Mouse (Mus musculus) testis, postnatal 14 days (tissue): ENCODE measurements around the gene Atxn7.
A peak's percentile ranks its signal among the peaks of the same experiment; 100 is the strongest.

Source experiments
- DNase-seq: peaks from one replicate; pipeline ENCODE4 v3.0.0; 2021; ENCODE audit warnings: low spot score

Gene Atxn7

DNA sequence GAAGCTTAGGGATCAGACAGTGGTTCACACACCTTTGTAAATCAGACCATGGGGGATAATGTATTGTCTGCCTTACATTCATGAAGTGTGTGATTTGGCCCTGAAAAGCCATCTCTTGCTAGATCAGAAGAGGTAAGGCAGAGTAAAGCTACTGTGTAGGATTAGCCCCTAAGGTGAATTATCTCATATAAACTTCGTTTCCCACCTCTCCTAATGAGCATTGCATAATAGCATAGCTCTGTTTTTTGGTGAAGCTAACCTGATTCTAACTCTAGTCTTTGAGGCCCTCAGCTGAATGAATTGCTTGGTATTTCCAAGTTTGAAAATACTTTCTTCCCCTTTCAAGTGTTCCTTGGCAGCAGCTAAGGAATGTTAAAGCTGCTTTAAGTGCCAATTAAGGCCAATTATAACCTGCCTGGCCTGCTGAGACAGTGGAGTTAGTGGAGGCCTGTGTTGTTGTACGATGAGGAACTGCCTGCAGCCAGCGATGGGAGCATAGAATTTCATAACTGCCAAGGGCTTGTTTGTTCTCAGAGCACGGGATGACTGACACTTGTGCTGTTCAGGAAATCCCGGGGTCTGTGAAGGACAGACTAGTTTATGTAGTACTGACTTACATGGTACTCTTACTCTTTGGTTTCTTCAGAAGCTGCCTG lies 103.4 kb downstream of the Atxn7 start:
- no peak for DNase-seq

DNA sequence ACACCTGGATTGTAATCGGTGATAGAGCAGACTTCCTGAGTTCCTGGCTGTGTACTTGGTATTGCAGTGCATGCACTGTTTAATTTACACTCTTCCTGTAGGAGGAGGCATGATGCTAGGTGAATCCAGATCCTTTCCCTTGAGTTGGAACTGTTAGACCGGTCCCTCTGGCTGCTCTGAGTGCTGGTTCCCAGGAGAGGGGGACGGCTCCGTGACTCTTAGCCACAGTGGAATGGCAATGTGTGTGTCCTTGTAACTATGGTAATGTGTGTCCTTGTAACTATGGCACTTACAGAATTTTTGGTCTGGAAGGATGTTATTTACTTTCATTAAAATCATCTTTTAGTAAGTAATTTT lies 103.9 kb downstream of the Atxn7 start:
- no peak for DNase-seq

DNA sequence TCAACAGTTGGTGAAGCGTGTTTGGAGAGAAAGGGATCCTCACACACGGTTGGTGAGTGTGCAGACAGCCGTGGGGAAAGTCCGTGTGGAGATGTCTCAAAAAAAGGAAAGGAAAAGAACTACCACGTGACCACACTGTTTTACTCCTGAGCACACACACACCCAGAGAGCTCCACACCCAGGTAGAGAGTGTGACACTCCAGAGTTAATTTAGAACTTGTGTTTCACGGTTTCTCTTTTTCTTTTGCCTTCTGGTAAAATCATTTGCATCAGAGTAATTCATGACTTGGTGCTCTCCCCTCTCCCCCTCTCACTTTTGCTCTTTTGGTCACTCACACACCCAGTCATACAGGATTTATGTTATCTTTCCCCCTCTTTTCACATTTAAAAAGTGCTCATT lies 105.0 kb downstream of the Atxn7 start:
- no peak for DNase-seq

DNA sequence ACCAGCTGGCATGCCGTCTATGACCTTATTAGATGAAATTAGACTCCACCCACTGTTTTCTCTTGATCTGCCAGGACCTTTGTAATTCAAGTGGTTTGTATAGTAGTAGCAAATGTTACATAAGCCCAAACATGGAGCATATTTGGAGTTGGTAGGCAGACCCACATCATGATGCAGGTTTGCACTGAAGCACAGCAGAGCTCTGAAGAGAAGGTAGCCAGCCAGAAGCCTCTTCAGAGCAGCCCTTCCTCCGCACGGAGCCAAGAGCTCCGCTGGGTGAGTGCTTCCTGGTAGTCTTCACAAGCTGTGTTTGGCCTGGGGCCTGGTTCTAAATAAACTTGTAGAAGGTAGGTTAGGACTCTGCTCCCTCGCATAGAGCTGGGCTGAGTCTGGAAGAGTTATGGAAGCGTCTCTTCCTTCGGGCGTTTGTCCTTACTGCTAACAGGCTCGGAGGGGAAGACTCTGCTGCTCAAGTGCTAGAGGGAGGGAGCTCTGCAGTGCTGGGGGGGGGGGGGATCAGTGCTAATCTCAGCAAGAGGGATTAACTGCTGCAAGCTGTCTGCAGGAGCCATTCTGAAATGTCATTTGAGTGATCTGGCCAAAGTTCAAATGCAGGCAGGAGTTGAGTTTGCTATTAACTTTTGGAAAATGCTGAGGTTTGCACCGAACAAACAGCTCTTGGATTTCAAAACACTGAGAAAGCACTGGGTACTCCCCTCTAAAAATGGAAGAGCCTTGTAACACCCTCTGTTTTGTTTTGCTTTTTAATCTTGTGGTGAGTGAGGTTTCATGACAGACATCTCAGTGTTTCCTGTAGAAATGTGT lies 106.6 kb downstream of the Atxn7 start:
- DNase-seq = no peak

DNA sequence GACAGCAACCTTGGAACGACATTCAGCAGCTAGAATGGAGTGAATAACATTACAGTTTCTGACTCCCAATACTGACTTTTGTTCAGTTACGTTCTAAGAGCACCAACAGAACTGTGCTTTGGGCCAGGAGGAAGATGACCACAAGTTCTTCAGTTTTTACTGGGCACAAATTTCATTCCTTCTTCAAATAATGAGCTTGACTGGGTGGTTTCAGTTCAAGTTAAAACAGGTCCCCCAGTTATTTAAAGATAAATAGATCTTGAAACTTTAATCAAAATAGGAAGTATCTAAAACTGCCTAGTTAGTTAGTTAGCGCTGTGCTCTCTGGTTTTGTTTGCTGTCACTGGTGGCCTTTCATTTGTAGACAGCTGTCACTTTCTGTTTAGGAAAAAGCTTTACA lies 107.3 kb downstream of the Atxn7 start:
- no peak for DNase-seq

DNA sequence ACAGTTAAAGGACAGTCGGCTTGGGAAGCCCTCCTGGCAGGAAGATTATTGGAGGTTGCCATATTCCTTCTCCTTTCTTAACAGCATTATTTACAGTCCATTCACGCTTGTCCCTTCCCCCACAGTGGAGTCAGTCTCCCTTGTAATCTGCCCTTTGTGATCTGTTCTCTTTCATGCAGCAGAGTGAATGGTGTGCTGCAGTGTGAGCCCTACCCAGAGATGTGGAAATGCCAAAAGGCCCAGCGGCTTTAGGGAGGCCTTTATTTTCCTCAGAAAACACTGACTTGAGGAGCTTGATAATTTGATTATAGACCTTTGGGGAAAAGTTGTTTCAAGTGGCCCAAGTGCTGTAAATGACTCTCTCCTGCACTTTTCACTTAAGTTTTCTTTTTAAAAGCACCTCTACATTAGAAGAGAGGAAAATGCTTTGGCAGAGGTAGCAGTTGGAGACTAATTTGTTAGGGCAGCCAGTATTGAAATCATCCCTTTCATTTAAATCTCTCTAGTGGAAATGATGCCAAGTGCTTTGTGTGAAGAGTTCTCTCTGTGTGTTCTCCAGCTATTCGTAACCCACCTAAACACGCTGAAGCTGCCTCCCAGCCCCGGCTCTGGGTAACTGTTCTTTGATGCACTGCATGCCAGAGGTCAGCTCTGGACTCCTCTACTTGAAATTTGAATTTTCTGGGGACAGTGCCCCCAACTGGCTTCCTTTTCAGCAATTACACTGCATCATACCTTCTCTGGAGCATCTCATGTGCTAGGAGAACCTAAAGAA lies 109.5 kb downstream of the Atxn7 start:
- no peak for DNase-seq

DNA sequence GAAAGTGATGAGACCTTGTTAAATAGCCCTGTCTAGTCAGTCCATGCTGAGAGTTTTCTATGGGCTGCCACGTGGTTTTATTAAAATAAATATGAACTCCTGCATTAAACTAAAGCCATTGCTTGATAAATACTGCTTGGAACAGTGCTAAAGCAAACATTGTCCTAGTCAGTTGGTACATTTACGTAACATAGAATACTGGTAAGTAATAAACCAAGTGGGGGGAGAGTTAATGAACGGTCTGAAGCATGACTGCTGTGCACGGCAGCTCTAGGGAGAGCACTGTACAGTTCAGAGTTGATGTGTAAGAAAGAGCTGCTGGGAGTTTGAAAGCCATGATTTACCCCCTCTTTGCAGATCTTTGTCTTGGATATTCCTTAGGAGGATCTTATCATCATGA lies 110.2 kb downstream of the Atxn7 start:
- DNase-seq = no peak

DNA sequence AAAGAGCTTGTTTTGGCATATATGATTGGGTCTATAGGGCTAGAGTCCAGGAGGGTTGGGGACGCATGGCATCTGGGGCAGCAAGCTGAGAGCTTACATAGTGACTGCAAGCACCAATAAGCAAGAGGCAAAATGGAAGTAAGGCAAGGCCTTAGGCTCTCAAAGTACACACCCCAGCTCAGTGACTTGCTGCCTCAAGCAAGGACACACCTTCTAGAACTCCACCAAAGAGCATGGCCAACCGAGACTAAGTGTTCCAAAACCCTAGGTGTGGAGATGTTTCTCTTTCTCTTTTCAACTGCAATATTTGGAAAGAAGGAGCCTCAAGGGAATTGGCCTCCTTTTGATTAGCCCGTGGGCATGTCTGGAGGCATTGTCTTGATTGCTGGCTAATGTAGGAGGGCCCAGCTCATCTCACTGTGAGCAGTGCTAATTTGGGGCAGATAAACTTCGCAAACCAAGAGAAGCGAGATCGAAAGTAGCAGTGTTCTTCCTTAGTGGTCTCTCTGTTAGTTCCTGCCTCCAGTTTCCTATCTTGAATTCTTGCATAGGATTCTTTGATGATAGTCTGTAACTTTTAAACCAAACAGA lies 119.5 kb downstream of the Atxn7 start:
- no peak for DNase-seq

DNA sequence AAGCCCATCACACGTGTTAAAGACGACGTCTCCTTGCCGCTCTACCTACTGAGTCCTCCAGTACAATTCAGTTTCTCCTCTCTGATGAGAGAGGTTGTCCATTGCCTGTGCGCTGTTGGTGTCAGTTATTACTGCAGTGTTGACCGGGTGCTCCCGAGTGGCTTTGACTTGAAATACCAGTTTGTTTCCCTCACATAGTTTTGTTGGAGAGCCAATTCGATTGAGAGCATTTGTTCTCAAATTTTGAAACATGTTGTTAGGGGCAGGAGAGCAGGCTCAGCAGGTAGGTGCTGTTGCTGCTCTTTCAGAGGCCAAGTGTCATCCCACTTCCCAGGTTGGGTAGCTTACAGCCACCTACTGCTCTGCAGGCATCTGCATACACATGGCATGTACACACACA lies 122.6 kb downstream of the Atxn7 start:
- no peak for DNase-seq

DNA sequence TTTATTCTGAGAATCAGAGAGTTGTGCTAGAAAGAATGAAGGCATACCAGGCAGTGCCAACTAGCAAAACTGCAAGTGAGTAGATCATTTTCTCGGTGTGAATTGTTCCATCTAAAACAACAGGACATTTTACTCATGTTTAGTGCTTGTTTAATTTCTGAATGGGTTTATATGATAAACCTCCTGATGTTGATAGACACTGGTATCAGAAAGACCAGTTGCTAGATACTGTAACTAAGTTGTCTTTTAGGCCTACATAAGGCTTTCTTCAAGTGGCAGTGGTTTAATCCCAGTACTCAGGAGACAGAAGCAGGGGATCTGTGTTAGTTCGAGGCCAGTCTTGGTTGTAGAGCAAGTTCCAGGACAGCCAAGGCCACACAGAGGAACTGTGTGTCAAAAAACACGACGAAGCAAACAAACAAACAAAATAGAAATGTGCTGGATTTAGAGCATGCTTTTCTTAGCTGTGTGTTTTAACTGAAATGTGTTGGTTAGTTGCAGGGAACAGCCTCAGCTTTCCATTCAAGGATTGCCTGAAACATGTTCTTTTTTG lies 125.5 kb downstream of the Atxn7 start:
- no peak for DNase-seq

DNA sequence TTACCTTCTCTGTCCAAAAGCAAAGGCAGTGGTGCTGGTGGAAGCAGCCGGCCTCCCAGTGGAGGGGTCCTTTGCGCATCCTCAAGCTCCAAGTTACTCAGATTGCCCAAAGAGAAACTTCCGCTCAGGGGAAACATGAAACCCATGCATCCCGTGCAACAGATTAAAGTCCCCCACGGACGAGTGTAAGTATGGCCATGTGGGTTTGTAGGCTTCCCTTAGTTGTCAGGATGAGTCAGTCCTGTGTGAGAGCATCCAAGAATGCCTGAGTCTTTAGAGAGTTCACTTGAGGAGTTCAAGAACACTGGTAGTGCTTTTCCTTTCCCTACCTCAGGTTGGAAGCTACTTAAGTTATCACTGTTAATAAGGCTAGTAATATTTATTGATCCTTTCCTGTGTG lies 126.1 kb downstream of the Atxn7 start:
- DNase-seq = no peak

DNA sequence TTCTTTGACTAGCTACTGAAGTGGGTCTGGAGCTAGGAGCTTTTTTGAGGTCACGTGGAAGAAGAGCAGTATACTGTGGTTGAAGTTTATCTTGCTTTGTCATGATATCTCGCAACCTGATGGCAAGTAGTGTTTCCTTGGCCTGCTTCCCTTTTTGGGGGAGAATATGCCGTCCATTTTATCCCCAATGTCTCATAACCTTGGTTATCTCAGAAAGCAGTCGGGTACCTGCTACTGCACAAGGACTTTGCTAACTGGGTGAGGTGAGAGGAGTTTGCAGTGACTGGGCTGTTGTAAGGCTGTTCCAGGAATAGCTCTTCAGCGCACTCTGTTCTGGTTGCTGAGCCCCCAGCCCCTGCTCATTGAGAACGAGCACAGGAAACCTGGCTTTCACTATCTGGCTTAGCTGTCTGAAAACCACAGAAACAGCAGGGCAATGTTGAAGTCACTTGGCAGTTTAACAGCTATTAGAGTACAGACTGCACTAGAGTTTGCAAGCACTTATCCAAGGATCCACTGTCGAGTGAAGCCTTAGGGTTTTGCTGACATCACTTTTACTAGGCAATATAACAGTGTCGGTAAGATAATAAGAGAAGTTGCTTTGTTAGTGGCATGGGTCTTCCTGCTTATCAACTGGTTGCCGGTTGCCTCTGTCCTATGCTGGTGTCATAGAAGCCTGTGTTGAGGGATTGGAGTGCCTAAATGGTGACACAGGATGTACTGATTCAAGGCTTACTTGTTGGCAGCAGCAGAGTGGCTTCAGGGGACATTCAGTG lies 127.0 kb downstream of the Atxn7 start:
- no peak for DNase-seq

DNA sequence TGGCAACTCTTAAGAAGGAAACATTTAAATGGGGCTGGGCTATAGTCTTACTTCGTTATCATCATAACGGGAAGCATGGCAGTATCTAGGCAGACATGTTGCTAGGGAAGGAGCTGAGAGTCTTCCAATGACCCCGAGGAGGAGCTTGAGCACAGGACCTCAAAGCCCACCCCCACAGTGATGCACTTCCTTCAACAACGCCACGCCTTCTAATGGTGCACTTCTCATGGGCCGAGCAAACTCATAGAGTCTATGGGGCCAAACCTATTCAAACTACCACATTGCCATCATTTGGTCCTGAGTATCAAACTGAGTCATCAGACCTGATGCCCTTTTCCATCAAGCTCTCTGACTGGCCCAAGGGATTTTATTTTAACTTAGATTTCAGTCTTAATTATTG lies 129.3 kb downstream of the Atxn7 start:
- no peak for DNase-seq

DNA sequence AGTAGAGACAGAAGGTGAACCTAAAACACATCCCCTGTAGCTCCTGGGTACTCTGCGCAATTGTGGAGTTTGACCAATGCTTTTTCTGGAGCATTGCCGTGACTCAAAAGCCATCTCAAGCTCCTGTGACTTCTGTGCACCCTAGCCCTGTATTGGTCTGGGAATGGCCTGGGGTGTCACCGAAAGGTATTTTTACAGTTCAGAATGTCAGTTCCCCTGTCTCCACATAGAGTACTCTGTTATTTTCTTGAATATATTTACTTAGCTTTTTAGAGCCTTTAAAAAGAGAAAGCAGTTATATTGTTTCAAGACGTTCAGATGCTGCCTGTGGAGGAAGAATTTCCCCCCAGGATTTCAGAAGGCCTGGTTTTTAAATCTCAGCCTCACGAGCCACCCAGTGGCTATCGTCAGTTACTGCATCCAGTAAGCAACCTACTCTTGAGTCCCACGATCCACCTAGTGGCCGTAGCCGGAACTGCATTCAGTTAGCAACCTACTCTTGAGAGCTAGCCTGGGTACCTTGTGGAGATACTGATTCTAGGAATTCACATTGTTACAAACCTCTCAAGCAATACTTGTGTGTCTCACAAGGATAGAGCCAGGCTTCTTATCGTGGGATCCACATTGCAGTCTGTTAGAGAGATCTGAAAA lies 137.2 kb downstream of the Atxn7 start:
- peak; percentile 83 for DNase-seq

DNA sequence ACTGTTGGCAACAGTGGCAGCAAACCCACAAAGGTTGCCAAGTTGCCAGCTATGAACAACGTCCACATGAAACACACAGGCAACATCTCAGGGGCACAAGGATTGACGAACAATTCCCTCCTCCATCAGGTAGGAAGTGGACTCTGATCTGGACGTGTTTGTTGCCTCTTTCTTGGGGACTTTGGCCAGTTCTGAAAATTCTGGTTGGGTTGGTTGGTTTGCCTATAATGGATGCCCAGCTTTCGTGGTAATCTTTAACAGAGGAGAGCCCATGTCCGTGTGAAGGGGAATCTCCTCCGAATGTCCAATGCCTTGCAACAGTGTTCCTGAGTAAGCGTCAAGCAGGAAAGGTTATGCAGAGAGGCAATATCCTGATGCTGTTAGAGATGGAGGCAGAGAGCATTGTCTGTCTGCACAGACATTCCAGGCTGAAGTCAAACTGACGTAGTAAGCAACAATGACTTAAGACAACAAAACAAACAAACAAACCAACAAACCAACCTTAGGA lies 139.6 kb downstream of the Atxn7 start:
- no peak for DNase-seq

DNA sequence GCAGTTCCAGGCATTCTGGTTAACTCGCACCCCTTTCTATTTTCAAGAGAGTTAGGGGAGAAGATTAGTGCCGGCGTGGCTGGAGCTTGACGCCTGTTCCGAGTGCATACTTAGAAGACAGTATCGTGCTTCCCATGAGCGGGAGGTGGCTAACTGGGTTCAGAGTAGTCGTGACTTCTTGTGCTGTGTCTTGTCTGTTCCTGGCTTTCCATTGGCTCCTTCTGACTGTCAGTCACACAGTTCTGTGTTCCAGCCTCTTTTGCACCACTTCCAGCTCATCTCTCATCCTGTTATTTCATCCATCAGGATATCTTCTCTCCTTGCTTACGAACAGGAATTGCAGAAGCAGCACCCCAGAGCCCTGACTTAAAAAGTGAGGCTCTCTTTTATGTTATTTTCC lies 140.1 kb downstream of the Atxn7 start:
- DNase-seq = no peak

DNA sequence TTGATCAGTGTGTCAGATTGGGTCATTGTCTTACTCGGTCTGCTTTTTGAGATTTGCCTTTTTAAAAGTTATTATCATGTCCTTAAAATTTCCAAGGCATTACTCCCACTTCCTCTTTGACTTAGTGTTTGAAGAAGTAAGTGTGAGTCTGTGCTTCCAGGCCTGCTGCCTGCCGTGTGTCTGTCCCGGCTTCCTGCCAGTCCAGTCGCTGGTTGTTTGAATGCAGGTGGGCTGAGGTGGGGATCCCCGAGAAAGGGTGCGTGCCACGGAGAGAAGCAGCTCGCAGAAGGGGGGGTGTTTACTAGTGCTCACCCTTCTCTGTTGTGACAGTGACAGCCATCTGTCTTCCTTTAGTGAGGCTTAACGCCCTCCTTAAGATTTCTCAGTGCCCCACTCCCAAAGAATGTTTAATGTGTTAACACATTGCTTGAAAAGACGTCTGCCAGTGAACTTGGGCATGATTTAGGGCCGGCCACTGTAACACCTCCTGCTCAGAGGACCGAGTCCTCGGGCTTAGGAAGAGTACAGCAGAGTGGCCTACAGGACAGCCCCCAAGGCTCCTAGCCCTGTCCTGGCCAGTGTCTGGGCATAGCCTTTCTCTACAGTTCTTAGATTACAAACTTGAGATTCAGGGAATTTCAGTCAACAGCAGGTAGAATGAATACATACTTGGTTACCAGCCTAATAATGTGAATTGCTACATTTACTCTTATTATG lies 143.1 kb downstream of the Atxn7 start:
- DNase-seq = no peak

DNA sequence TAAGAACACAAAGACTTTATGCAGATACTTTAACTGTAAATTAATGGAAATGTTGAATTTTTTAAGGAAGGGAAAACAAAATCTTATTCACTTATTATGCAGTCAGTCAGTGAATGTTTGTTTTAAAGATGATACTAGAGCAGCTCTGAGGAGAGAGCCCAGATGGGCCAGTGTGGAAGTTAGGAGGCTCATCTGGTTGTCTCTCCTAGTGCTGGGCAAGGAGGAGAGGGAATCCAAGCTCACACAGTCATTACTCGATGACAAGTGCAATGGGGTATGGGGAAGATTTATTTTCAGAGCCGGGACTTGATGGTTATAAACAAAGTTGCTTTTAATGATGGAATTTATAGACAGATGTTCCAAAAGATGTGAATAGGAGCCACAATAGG lies 143.7 kb downstream of the Atxn7 start:
- DNase-seq = no peak

DNA sequence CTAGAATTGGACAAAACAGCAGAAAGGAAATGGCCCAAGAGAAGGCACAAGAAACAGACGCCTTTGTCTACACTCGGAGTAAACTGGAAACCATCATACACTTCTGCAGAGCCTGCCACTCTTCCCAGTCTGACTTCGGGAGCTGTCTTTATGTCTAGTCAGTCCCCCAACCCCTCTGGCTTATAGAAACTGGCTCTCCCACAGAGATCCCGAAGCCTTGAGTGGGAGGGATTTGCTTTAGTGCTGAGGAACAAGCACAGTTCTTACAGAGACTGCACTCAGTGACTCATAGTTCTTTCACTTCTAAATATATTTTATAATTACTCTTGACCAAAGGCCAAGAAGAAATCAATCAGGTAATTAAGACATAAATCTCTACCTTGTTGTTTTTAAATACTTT lies 149.5 kb downstream of the Atxn7 start:
- no peak for DNase-seq
